Mouse (Mus musculus) hematopoietic stem cell, adult 5-6 weeks (primary cell): ENCODE data around the gene Nav3. TPM values are rescaled to one million over a fixed set of nuclear protein-coding genes. Genes with fewer than 3 reads are reported as not detected.

ENCODE experiments used
- ATAC-seq, 2 experiments: fragments of 125-278 bp in 1 of 2; replicated peaks in 1 of 2; 2 replicates each; pipeline ENCODE4 v1.8.0; 2016 to 2017; ENCODE audit warnings: inconsistent platforms in 2 of 2, mild to moderate bottlenecking in 2 of 2, moderate number of reproducible peaks in 2 of 2, low read depth in 1 of 2, moderate TSS enrichment in 1 of 2; ENCODE audit not compliant: low FRiP score in 2 of 2, poor library complexity in 2 of 2, severe bottlenecking in 2 of 2, insufficient read depth in 1 of 2, low TSS enrichment in 1 of 2
- total RNA-seq: library from RNA; stranded (forward); fragments of 172-1452, 232-1000 nt; gene quantifications from 2 replicates; pipeline ENCODE4 v1.2.3, GENCODE M21; 2017

Gene Nav3
- total RNA-seq, 1 experiment from 2014 or later, result 0.25 TPM

DNA sequence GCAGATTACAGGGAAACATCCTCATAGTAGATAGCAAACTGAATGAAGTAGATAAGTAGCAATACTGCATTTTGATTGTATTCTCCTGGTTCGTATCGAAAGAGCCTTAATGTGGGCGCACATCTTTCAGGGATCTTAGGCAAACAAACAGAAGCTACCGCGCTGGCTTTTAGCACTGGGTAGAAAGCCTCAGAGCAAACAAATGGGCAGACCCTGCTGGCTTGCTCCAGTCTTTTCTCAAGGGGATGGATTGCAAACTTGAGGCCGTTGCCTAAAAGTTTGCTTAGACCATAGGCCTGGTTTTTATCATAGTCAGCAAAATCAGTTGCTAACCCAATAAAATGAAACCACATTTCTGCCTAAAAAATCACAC, 549.6 kb downstream of the Nav3 start:
- no peak for ATAC-seq

DNA sequence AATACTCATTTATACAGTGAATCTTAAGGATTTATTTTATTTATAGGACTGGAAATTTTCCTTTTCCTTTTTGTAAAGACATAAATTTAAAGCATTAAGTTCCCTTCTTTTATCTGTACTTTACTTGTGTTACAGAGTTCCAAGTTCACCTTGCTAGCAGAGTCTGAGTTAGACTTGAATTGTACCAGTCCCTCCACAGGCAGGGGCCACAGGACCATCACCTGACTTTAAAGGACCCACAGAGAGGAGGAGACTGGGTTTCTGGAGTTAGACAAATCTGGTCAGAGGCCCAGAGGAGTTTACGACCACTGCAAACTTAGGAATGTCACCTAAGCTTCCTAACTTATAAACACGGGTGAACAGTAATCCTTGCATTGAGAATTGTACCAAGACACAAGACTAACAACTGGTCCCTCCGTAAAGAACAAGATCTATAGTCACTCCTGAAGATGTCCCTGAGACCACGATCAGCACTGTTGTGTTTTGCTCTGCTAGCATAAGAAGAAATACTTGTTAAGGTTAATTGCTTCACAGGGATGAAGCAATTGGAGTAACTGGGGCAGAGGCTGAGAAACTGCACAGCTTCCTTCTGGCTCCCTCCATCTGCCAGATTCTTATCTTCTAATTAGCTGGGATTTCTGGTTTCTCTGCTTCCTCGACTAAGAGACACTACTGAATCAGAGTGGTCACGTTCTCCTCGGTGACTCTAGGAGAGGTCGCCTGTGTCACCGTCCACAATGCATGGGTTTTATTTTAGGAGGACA, 550.2 kb downstream of the Nav3 start:
- no peak for ATAC-seq

DNA sequence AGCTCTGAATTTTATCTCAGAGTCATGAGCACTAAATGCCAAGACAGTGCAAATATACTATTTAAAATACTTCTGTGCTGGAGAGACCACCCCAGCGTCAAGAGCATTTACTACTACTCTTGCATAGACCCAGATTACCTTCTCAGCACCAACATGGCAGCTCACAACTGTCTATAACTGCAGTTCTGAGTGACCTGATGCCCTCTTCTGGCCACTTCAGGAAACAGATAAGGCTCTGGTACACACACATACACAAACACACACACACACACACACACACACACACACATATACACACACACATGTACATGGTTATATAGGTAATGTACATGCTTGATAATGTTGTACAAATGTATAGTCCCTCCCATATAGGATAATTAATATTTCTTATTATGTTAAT, 551.2 kb downstream of the Nav3 start:
- ATAC-seq, result no peak

- ATAC-seq, result 0 out of 4 replicates have a peak, but pooled peaks of 1 of the 2 experiments have one; percentile 12
Observed at GRCm38 (mm10) chr10:109903701-109904555, 552.1 kb downstream of the Nav3 start.

DNA sequence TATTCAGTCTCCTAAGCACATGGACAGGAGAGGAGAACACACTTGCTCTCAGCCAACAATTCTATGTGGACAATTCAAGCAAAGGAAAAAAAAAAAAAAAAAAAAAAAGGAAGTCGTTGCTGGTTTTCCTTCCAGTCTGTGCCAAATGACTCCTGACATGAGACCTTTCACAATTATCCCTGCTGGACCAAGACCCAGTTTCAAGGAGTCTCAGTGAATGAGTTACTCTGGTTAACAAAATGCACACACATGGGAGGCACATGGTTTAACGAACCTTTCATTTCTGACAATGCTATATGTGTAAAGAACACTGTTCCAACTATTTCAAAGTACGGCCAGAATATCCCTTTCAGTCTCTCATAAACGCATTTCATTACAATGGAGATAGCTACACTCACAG, 552.8 kb downstream of the Nav3 start:
- ATAC-seq, result no peak

DNA sequence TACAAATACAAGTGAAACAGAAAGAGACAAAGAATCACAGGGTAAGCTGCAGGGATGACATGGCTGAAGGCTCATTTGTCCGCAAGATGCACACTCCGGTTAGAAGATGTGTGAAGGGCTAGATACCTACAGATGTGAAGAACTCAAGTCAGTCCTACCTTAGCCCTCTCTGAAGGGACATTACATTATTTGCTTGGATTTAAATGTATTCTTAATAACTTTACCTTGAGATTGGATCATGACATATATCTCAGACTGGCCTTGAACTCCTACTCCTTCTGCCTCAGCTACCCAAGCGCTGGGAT, 566.9 kb downstream of the Nav3 start:
- no peak for ATAC-seq

DNA sequence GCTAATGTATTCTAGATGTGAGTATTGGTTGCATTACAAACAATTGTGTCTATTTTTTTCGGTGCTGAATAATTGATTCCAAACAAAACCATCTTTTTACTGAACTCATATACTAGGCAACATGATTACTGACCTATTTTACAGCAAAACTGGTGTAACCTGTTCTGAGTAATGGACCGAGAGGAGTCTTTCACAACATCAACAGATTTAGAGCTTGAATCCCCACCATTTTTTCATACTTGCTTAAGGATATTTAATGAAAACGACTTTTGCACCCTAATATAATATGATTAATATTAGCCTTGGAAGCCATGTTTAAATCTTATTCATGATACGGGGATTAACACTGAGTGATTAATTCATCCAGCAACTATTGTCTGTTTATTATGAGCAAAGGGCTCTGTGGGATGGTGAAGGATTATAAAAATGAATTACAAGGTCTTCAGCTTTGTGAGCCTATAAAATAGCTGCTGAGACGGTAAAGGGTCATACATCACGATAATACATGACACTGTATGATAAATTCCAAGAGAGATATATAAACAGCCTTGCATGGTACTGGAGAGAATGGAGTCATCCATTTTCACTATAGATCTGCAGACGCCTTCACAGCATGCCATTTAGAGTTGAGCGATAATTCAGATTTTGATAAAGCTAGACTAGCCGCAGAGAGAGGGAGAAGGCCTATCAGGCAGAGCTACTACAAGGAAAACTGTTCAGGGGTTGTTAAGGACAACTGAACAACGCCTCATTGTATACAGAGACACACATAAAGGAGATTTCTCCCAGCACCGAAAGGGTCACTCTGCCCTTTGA, 567.4 kb downstream of the Nav3 start:
- no peak for ATAC-seq

DNA sequence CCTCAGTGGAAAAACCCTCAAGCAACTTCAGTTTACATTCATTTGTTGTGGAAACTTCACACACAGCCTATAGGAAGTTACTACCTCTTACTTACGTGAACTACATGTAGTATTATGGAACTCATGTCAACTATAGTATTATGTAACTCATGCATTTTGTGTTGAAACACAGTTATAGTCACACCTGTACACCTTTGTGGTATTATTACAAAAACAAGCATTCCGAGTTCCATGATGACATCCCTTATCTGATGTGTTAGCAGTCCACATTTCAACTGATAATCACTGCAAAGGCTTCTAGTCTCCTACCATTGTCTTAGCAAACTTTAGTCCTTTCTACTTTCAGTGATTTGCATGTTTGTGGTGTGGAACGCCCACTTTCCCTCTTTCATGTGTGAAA, 568.8 kb downstream of the Nav3 start:
- no peak for ATAC-seq

DNA sequence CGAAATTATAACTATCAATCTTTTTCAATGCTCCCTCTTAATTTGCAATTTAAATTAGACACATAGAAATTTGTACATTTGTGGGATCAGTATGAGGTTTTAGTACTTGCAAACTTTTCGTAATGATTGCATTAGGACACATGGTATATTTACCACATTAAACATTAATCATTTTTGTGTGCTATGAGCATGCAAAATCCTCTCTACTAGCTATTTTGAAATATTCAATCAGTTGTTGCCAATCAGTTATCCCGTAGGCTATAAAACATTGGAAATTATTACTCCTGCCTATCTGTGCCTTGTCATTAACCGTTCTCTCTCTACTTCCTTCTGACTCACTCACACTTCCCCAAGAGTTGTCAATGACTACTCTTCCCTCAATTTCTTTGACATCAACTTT, 579.9 kb downstream of the Nav3 start:
- no peak for ATAC-seq

- ATAC-seq, result no peak
Observed at GRCm38 (mm10) chr10:109875312-109875830, 580.6 kb downstream of the Nav3 start.

- no peak for ATAC-seq
Observed at GRCm38 (mm10) chr10:109874652-109875311, 581.2 kb downstream of the Nav3 start.

- no peak for ATAC-seq
Observed at GRCm38 (mm10) chr10:109866063-109866462, 589.9 kb downstream of the Nav3 start.

GRCm38 (mm10) chr10:109865391-109865790, 590.6 kb downstream of the Nav3 start:
- ATAC-seq, result no peak

DNA sequence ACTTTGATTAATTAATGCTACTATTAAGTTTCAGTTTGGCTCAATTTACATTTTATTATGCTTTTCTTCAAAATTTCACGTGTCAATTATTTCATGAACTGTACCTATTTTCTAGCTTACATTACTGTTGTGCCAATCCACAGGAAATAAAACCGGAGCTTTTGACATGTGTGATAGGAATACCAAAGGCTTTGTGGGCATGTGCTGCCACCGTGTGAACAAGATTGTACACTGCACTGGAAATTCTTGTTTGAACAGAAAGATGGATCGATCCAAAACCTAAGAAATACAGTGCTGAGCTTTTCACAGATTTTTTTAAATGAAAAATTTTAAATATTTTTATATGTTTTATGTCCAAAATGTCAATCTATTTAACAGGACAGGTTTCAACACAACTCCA, 591.3 kb downstream of the Nav3 start:
- peak; percentile 39 to 65; a peak in 3 of 4 replicates for ATAC-seq

- peak; percentile 62 to 88; a peak in 3 of 4 replicates for ATAC-seq
Observed at GRCm38 (mm10) chr10:109861275-109861674, 594.7 kb downstream of the Nav3 start.

DNA sequence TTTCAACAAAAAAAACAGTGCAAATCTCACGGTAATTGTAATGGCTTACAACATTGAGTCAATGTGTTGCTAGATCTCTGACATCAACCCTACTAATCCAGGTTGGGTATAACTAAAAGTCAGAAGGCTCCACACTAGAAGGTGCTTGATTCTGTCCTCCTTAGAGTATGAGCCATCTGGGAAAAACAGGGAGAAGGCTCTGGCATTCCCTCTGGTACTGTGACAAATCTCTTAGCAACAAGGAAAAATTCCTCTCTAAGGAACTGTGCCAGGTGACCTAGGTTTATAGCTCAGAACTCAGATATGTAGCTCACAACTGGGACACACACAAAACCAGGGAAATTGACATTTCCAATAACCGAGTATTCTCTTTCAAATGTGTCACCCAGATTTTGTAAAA, 597.4 kb downstream of the Nav3 start:
- no peak for ATAC-seq

DNA sequence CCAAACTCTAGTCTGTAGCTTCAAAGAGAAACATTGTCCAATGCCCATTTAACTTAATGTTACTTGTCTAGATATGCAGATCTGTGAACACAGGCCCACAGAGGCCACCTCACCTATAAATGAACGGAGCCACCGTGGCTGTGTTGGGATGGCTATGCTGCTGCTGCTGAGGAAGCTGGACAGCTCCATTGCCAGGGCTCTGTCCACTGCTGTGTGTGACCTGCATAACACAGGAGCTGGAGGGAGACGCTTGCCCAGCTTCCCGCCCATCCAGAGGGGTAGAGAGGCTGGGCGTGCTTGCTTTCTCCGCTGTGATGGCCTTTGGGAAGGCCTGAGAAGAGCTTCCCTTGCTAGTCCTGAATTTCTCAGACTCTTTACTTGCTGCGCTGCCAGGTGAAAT, 603.6 kb downstream of the Nav3 start:
- no peak for ATAC-seq
